Mouse (Mus musculus): ENCODE measurements around the gene Olfr632.
"Not testable (repeated sequence)": the region's sequence is repeated elsewhere in the genome, so short reads cannot be mapped to it uniquely, and the experiment has no call there.

Olfr632 gene

GRCm38 (mm10) chr7:103934264-103934663 lies at the start of gene Olfr632:
TSS of gene Olfr632 (plus strand) at chr7:103934347.
- DNase-seq (ENCODE audit: extremely low spot score, low spot score) = no peak

- no peak for DNase-seq (ENCODE audit: extremely low spot score, low spot score)
Observed at GRCm38 (mm10) chr7:103886152-103886551, 48.0 kb upstream of the Olfr632 start, which contains the start of gene Olfr66. TSS of gene Olfr66 (minus strand) at chr7:103886252.

- DNase-seq (ENCODE audit: extremely low spot score, low spot score) = no peak
Observed at GRCm38 (mm10) chr7:103894385-103894784, 39.8 kb upstream of the Olfr632 start, which contains the start of gene Olfr64. TSS of gene Olfr64 (minus strand) at chr7:103894485.

GRCm38 (mm10) chr7:103903187-103903586 lies 31.0 kb upstream of the Olfr632 start, which contains the start of gene Olfr65:
TSS of gene Olfr65 (plus strand) at chr7:103903487.
- DNase-seq (ENCODE audit: extremely low spot score, low spot score) = no peak

- DNase-seq (ENCODE audit: extremely low spot score, low spot score) = peak; percentile 13
Observed at GRCm38 (mm10) chr7:103910047-103910446, 24.1 kb upstream of the Olfr632 start.

GRCm38 (mm10) chr7:103912969-103913511 lies 21.1 kb upstream of the Olfr632 start:
- DNase-seq (ENCODE audit: extremely low spot score, low spot score) = no peak

- DNase-seq (ENCODE audit: extremely low spot score, low spot score) = no peak
Observed at GRCm38 (mm10) chr7:103915338-103915737, 18.8 kb upstream of the Olfr632 start.

GRCm38 (mm10) chr7:103928525-103928924 lies 5.6 kb upstream of the Olfr632 start, which contains the start of gene Olfr631:
TSS of gene Olfr631 (plus strand) at chr7:103928825.
- DNase-seq (ENCODE audit: extremely low spot score, low spot score) = no peak

- peak; percentile 60 for DNase-seq (ENCODE audit: extremely low spot score, low spot score)
Observed at GRCm38 (mm10) chr7:103942730-103943129, 8.6 kb downstream of the Olfr632 start.

- DNase-seq (ENCODE audit: extremely low spot score, low spot score) = no peak
Observed at GRCm38 (mm10) chr7:103944137-103944536, 10.0 kb downstream of the Olfr632 start, which contains the start of gene Olfr633. TSS of gene Olfr633 (plus strand) at chr7:103944437.

- DNase-seq (ENCODE audit: extremely low spot score, low spot score) = not testable (repeated sequence)
Observed at GRCm38 (mm10) chr7:103966873-103967272, 32.7 kb downstream of the Olfr632 start.

- DNase-seq (ENCODE audit: extremely low spot score, low spot score) = no peak
Observed at GRCm38 (mm10) chr7:103970852-103971251, 36.7 kb downstream of the Olfr632 start, which contains the start of gene Olfr635. TSS of gene Olfr635 (plus strand) at chr7:103971152.

GRCm38 (mm10) chr7:103971782-103972181 lies 37.6 kb downstream of the Olfr632 start:
- DNase-seq (ENCODE audit: extremely low spot score, low spot score) = no peak
